Mouse (Mus musculus): ENCODE results near the gene Wbp2nl.

GRCm38 (mm10) chr15:82337875-82338274 is 39.1 kb downstream of the Wbp2nl start:
- TF ChIP-seq ZC3H11A (IDR thresholded peaks at IDR 0.05; ENCODE audit: low read depth, low read length) (no peak), CTCF (conservative IDR thresholded peaks at IDR 0.05 in 1 of 2, IDR thresholded peaks at IDR 0.05 in 1 of 2; ENCODE audit: low read depth in 2 of 2, low read length in 2 of 2) (no peak), UBTF (IDR thresholded peaks at IDR 0.05; ENCODE audit: low read depth, low read length) (no peak), EP300 (IDR thresholded peaks at IDR 0.05; ENCODE audit: low read length) (no peak), GABPA (IDR thresholded peaks at IDR 0.05; ENCODE audit: insufficient replicate concordance, low read depth, low read length) (no peak), E2F4 (IDR thresholded peaks at IDR 0.05; ENCODE audit: insufficient replicate concordance, low read depth, low read length) (no peak), USF1 (IDR thresholded peaks at IDR 0.05; ENCODE audit: low read depth, low read length) (no peak), RCOR1 (conservative IDR thresholded peaks at IDR 0.05; ENCODE audit: low read depth, low read length) (no peak), TBP (conservative IDR thresholded peaks at IDR 0.05; ENCODE audit: low read depth, low read length) (no peak), ZNF384 (IDR thresholded peaks at IDR 0.05; ENCODE audit: low read depth, low read length) (no peak), CHD2 (IDR thresholded peaks at IDR 0.05; ENCODE audit: low read length) (no peak), ELF1 (IDR thresholded peaks at IDR 0.05; ENCODE audit: low read depth, low read length) (no peak)
